Mouse (Mus musculus) heart, postnatal 36 days (tissue): ENCODE data around the gene Foxred1. TPM values are rescaled to one million over a fixed set of nuclear protein-coding genes. Genes with fewer than 3 reads are reported as not detected.

Experiments
- DNase-seq, 2 experiments: peaks; one replicate each; pipeline ENCODE4 v3.0.0; 2021 to 2022
- intact Hi-C: fragments of 180-260 bp; cut with DNase I; formaldehyde crosslinking; loops from one replicate; pipeline ENCODE4 v1.15.1; 2025
- total RNA-seq, 2 experiments: library from RNA; stranded (reverse); gene quantifications; 2 replicates each; pipeline ENCODE4 v1.2.3; 2021

Gene Foxred1
- total RNA-seq, 2 experiments from 2014 or later = 85.5 to 91.0 TPM

DNA sequence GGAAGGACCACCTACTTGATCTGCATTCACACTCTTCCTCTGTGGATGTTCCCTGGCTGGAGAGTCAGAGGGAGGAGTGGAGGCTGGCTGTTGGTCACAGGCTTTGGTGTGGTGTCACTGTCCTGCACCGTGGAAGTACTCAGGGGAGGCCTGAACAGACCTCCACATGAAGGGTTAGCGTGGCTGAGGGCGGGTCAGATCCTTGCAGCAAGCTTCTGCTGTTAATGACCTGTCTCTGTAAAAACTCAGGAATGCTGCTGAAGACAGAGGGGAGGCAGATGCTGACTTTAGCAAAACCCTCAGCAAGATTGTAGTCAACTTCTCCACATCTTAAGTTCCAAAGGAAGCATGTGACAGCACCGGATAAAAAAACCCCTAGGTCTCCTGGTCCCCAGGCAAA is 54.0 kb downstream of the Foxred1 start:
- no peak for DNase-seq
- intact Hi-C loops = no loop called here

DNA sequence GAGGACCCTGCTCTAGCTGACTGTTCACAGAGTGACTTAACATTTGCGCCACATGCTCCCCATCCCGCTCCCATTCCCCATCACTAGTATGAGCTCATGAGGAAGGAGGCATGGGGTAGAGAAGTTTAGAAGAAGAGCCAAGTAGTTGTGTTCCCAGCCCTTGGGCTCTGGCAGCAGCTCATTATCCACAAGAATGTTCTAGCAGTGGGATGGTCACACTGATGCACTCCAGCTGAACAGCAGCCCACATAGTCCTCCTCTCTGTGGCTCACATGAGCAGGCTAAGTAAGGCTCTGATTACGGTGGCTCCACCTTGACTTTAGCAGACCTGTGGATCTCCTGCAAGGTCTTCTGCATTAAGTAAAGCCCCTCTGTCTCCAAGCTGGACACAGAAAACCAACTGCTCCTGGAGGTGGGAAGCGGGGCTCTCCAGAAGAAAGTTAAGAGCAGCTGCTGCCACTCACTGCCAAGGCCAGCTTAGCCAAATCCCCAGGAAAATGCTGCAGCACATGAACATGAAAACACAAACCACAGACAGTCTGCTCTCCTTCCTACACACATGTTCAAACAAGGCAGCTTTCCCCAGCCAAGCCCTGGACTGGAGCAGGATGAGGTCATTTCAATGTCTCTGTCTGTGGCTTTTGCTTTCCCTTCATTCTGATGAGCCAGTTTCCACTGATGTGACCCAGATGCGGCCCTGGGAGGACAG is 54.7 kb downstream of the Foxred1 start:
- DNase-seq = peak; percentile 38 to 60
- intact Hi-C loops = no loop called here

Other genes starting within 250 kb of the Foxred1 start
- 10 to 100 TPM; 26.8 to 39.1 TPM for gene St3gal4, start 91.8 kb downstream of the Foxred1 start, total RNA-seq
- gene Dcps, start 35.0 kb downstream of the Foxred1 start, total RNA-seq = 10 to 100 TPM; 17.3 to 17.8 TPM
- gene Srpr, start 10.9 kb downstream of the Foxred1 start, total RNA-seq = 10 to 100 TPM; 91.2 to 100.0 TPM
- 1 to 10 TPM; 6.5 to 6.6 TPM for gene Tirap, start 10.8 kb downstream of the Foxred1 start, total RNA-seq
- gene Fam118b, start 56.8 kb upstream of the Foxred1 start, total RNA-seq = 10 to 100 TPM; 13.4 to 17.1 TPM
- gene Rpusd4, start 56.8 kb upstream of the Foxred1 start, total RNA-seq = 10 to 100 TPM; 12.6 to 15.3 TPM
- gene Cdon, start 210.1 kb upstream of the Foxred1 start, total RNA-seq = 10 to 100 TPM; 13.3 to 16.2 TPM